Mouse (Mus musculus) MEL (cell line): ENCODE data around the gene Fbxw21. TPM values are rescaled to one million over a fixed set of nuclear protein-coding genes. Genes with fewer than 3 reads are reported as not detected.

Source experiments
- DNase-seq: peaks from one replicate; pipeline ENCODE4 v3.0.0; 2011; ENCODE audit warnings: low read depth, low spot score
- H3K27ac ChIP-seq: 2 replicates; pipeline ENCODE4 v1.5.1; 2012; ENCODE audit warnings: low read depth, mild to moderate bottlenecking, control low read depth, low read length, moderate library complexity; ENCODE audit not compliant: control insufficient read depth
- H3K27me3 ChIP-seq, 2 experiments: fragments of 150-350 bp in 1 of 2; sonication (generic) in 1 of 2; 2 replicates each; pipeline ENCODE4 v1.6.1; 2012; ENCODE audit warnings: low read length in 2 of 2, mild to moderate bottlenecking in 2 of 2, improper control_type of control experiment in 1 of 2, moderate library complexity in 1 of 2; ENCODE audit not compliant: insufficient read depth in 2 of 2, control insufficient read depth in 1 of 2
- H3K36me3 ChIP-seq, 2 experiments: 2 replicates each; pipeline ENCODE4 v1.6.1; 2012 to 2014; ENCODE audit warnings: low read length in 2 of 2, improper control_type of control experiment in 1 of 2, inconsistent platforms in 1 of 2, mild to moderate bottlenecking in 1 of 2; ENCODE audit not compliant: insufficient read depth in 2 of 2, control insufficient read depth in 1 of 2
- H3K4me1 ChIP-seq, 2 experiments: fragments of 150-350 bp in 1 of 2; sonication (generic) in 1 of 2; 2 replicates each; pipeline ENCODE4 v1.6.1; 2012; ENCODE audit warnings: low read length in 2 of 2, improper control_type of control experiment in 1 of 2, mild to moderate bottlenecking in 1 of 2; ENCODE audit not compliant: insufficient read depth in 2 of 2, control insufficient read depth in 1 of 2
- H3K4me3 ChIP-seq, 2 experiments: fragments of 150-350 bp in 1 of 2; sonication (generic) in 1 of 2; 2 replicates each; pipeline ENCODE4 v1.5.1; 2012; ENCODE audit warnings: low read depth in 2 of 2, low read length in 2 of 2, mild to moderate bottlenecking in 2 of 2, moderate library complexity in 2 of 2, control low read depth in 1 of 2, improper control_type of control experiment in 1 of 2; ENCODE audit not compliant: control insufficient read depth in 1 of 2, insufficient read depth in 1 of 2
- H3K79me2 ChIP-seq: 2 replicates; pipeline ENCODE4 v1.6.1; 2012; ENCODE audit warnings: mild to moderate bottlenecking, low read length, moderate library complexity; ENCODE audit not compliant: control insufficient read depth, poor library complexity, insufficient read depth
- H3K9ac ChIP-seq: 2 replicates; pipeline ENCODE4 v1.6.1; 2012; ENCODE audit warnings: low read depth, mild to moderate bottlenecking, control low read depth, low read length, moderate library complexity; ENCODE audit not compliant: control insufficient read depth, poor library complexity, severe bottlenecking
- H3K9me3 ChIP-seq: fragments of 150-350 bp; sonication (generic); replicated peaks from 2 replicates; pipeline ENCODE4 v1.6.1; 2012; ENCODE audit warnings: mild to moderate bottlenecking, low read length, improper control_type of control experiment, moderate library complexity; ENCODE audit not compliant: insufficient read depth
- ELF1 ChIP-seq: IDR thresholded peaks from 2 replicates; pipeline ENCODE4 v1.6.1; 2014; ENCODE audit warnings: low read depth, mild to moderate bottlenecking, inconsistent platforms, low read length, improper control_type of control experiment, moderate library complexity
- EP300 ChIP-seq, 2 experiments: IDR thresholded peaks; 2 replicates each; pipeline ENCODE4 v1.6.1; 2011; ENCODE audit warnings: improper control_type of control experiment in 2 of 2, low read length in 2 of 2, low read depth in 1 of 2, mild to moderate bottlenecking in 1 of 2
- ETS1 ChIP-seq: IDR thresholded peaks from 2 replicates; pipeline ENCODE4 v1.6.1; 2012; ENCODE audit warnings: low read depth, mild to moderate bottlenecking, inconsistent platforms, low read length, improper control_type of control experiment, moderate library complexity
- GABPA ChIP-seq: IDR thresholded peaks from 2 replicates; pipeline ENCODE4 v1.6.1; 2012; ENCODE audit warnings: low read depth, mild to moderate bottlenecking, inconsistent platforms, low read length, improper control_type of control experiment, moderate library complexity
- GATA1 ChIP-seq: IDR thresholded peaks from 2 replicates; pipeline ENCODE4 v1.6.1; 2011; ENCODE audit warnings: low read depth, low read length, improper control_type of control experiment
- KAT2A ChIP-seq: conservative IDR thresholded peaks from 2 replicates; pipeline ENCODE4 v1.6.1; 2012; ENCODE audit warnings: low read depth, low read length, improper control_type of control experiment, inconsistent platforms
- MAZ ChIP-seq: IDR thresholded peaks from 2 replicates; pipeline ENCODE4 v1.6.1; 2012; ENCODE audit warnings: low read depth, mild to moderate bottlenecking, inconsistent platforms, low read length, improper control_type of control experiment
- MYB ChIP-seq: IDR thresholded peaks from 2 replicates; pipeline ENCODE4 v1.6.1; 2011; ENCODE audit warnings: mild to moderate bottlenecking, low read depth, low read length, improper control_type of control experiment
- NELFE ChIP-seq: IDR thresholded peaks from 2 replicates; pipeline ENCODE4 v1.6.1; 2011; ENCODE audit warnings: low read depth, low read length, improper control_type of control experiment
- NRF1 ChIP-seq: IDR thresholded peaks from 2 replicates; pipeline ENCODE4 v1.6.1; 2014; ENCODE audit warnings: low read depth, mild to moderate bottlenecking, inconsistent platforms, low read length, improper control_type of control experiment, moderate library complexity; ENCODE audit not compliant: poor library complexity, insufficient read depth, severe bottlenecking
- POLR2A ChIP-seq, 2 experiments: IDR thresholded peaks; 2 replicates each; pipeline ENCODE4 v1.6.1; 2011 to 2012; ENCODE audit warnings: low read length in 2 of 2, mild to moderate bottlenecking in 2 of 2, control low read depth in 1 of 2, improper control_type of control experiment in 1 of 2, low read depth in 1 of 2, moderate library complexity in 1 of 2; ENCODE audit not compliant: control insufficient read depth in 1 of 2, insufficient read depth in 1 of 2, poor library complexity in 1 of 2
- RAD21 ChIP-seq: IDR thresholded peaks from 2 replicates; pipeline ENCODE4 v1.6.1; 2011; ENCODE audit warnings: mild to moderate bottlenecking, low read depth, low read length, improper control_type of control experiment
- TAL1 ChIP-seq: IDR thresholded peaks from 2 replicates; pipeline ENCODE4 v1.6.1; 2012; ENCODE audit warnings: mild to moderate bottlenecking, inconsistent platforms, low read length, moderate library complexity, mixed read lengths
- UBTF ChIP-seq: IDR thresholded peaks from 2 replicates; pipeline ENCODE4 v1.6.1; 2012; ENCODE audit warnings: low read depth, mild to moderate bottlenecking, inconsistent platforms, low read length, improper control_type of control experiment, moderate library complexity, borderline replicate concordance; ENCODE audit not compliant: insufficient read depth
- USF1 ChIP-seq: IDR thresholded peaks from 2 replicates; pipeline ENCODE4 v1.6.1; 2014; ENCODE audit warnings: low read depth, mild to moderate bottlenecking, inconsistent platforms, low read length, improper control_type of control experiment, moderate library complexity
- ZC3H11A ChIP-seq: IDR thresholded peaks from 2 replicates; pipeline ENCODE4 v1.6.1; 2012; ENCODE audit warnings: low read depth, mild to moderate bottlenecking, inconsistent platforms, low read length, improper control_type of control experiment
- ZKSCAN1 ChIP-seq: IDR thresholded peaks from 2 replicates; pipeline ENCODE4 v1.6.1; 2012; ENCODE audit warnings: low read depth, mild to moderate bottlenecking, inconsistent platforms, low read length, improper control_type of control experiment, moderate library complexity
- polyA plus RNA-seq, 2 experiments: library from polyadenylated mRNA; stranded (reverse) in 1 of 2; unstranded in 1 of 2; fragments of >175 nt in 1 of 2; fragments of >200 nt in 1 of 2; gene quantifications; 2 replicates each; pipeline versions ENCODE4 v1.2.1 to v1.2.4; 2012; ENCODE audit warnings: low replicate concordance in 2 of 2, low read depth in 1 of 2; ENCODE audit not compliant: insufficient read length in 2 of 2, insufficient read depth in 1 of 2, missing spikeins in 1 of 2
- total RNA-seq: library from RNA; depleted of rRNA; stranded (reverse); fragments of 300-350 nt; gene quantifications from 2 replicates; pipeline ENCODE4 v1.2.3, GENCODE M21; 2012

Gene Fbxw21
- total and polyA plus RNA-seq, 3 experiments = not detected

DNA sequence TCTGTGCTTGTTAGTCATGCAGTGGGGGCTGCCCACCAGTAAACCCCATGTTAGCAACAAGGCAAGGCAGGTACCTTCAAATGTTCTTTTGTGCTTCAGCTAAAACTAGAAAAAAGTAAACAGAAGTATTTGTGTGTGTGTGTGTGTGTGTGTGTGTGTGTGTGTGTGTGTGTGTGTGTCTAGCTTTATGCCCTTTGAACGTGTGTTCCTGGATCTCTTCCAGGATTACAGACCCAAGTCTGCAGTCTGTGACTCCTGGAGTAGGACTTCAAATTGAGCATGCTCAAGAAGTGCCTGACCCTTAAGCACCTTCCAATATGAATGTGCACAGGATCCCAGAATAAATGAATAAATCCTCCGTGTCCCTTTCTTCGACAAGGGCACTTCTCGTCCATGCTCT, 34.8 kb downstream of the Fbxw21 start:
- DNase-seq = no peak
- Histone ChIP-seq H3K4me1 (peaks cover 2 to 14% of the 10 kb centered on the region in 2 experiments; a peak in 3 of 4 replicates), H3K79me2 (no peaks in the 10 kb centered on the region), H3K27ac (no peak overlapping the region), H3K27me3 (peaks cover 0 to 3% of the 10 kb centered on the region in 2 experiments; a peak in 2 of 4 replicates), H3K9ac (no peak overlapping the region), H3K9me3 (no peaks in the 10 kb centered on the region), H3K4me3 (no peak overlapping the region), H3K36me3 (peaks cover 0 to 4% of the 10 kb centered on the region in 2 experiments; a peak in 2 of 4 replicates)
- TF ChIP-seq NELFE (no peak), KAT2A (no peak), TAL1 (no peak), ETS1 (no peak), MYB (no peak), ZKSCAN1 (no peak), POLR2A (IDR thresholded peaks at IDR 0.05; ENCODE audit: control insufficient read depth in 1 of 2, insufficient read depth in 1 of 2, low read depth in 1 of 2, low read length in 2 of 2, poor library complexity in 1 of 2) (no peak), MAZ (no peak), GABPA (no peak), UBTF (no peak), NRF1 (no peak), EP300 (IDR thresholded peaks at IDR 0.05; ENCODE audit: low read depth in 1 of 2, low read length in 2 of 2) (no peak), ZC3H11A (no peak), USF1 (no peak), RAD21 (no peak), GATA1 (no peak)

DNA sequence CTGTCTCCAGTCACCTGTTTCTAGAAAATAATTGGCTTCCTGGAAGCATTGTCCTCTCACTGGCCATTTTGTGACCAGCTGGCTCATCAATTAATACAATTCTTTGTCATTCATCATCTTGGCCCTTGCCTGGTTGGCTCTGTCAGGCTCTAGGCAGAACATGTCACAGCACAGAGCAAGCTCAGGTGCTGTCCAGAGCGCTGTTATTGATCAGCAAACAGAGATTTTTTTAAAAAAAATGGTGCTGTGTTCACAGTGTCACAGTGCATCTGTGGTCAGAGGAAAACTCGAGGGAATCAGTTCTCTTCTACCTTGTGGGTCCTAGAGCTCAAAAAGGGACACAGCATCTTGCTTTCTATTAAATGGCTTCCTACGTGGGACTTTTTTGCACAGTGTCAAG, 36.4 kb downstream of the Fbxw21 start:
- Histone ChIP-seq H3K9ac (no peak overlapping the region), H3K9me3 (no peaks in the 10 kb centered on the region), H3K27ac (no peak overlapping the region), H3K27me3 (peaks cover 0 to 3% of the 10 kb centered on the region in 2 experiments; a peak in 2 of 4 replicates), H3K36me3 (peaks cover 0 to 4% of the 10 kb centered on the region in 2 experiments; a peak in 2 of 4 replicates), H3K4me1 (peaks cover 2 to 14% of the 10 kb centered on the region in 2 experiments; a peak in 3 of 4 replicates), H3K4me3 (no peak overlapping the region), H3K79me2 (no peaks in the 10 kb centered on the region)
- DNase-seq = no peak
- TF ChIP-seq ELF1 = no peak
- TF ChIP-seq EP300 (IDR thresholded peaks at IDR 0.05; ENCODE audit: low read depth in 1 of 2, low read length in 2 of 2) = no peak
